Mouse (Mus musculus) WW6 (cell line): Measurements from ENCODE around the gene Capns2.

ENCODE experiments used
- DNase-seq: peaks from one replicate; pipeline ENCODE4 v3.0.0-alpha.2; 2013; ENCODE audit warnings: low read depth, low spot score

Capns2 gene

DNA sequence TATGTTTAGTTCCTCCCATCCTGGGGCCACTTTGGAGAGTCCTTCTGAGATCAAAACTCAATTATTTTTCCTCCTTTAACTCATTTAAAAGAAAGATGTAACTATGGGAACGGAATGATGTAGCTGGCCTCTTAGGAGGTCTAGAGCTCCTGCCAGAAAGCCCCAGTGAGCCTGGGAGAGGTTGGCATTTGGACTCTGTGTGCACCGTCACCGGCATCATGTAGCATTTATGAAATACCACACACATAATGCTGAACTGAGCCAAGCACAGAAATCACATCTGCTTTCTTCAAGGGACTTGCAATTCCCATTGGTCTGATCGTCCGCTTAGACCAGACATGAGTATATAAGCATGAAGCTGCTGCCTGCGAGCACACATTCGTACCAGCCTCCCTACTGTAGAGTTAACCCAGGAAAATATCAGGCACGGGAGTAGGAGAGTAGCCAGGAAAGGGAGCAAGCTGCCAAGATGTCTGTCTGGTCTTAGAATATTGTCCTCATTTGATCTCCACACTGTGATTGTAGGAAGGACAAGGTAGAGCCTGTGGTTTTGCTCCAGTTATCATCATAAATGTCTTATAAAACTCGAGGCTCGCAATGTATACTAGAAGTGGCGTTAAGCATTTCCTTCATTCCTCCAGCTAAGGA lies 2.4 kb downstream of the Capns2 start:
- DNase-seq, result no peak

DNA sequence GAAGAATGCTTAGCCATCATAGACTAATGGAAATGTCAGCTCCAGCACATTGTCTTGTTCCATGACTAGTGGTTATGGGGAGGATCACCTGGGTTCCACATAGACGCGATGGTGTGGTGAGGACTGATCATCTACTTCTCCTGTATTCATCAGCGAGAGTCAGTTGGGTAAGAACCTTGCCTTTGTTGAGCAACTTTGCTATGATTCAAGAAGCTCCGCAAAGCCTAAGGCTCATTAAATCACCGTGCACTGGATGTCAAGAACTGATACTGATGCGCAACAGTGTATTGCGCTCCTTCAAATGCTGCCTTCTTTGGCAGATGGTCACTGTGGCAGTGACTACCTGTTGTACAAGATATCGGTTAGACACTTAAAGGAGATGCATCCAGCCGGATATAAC lies 5.3 kb downstream of the Capns2 start:
- no peak for DNase-seq

DNA sequence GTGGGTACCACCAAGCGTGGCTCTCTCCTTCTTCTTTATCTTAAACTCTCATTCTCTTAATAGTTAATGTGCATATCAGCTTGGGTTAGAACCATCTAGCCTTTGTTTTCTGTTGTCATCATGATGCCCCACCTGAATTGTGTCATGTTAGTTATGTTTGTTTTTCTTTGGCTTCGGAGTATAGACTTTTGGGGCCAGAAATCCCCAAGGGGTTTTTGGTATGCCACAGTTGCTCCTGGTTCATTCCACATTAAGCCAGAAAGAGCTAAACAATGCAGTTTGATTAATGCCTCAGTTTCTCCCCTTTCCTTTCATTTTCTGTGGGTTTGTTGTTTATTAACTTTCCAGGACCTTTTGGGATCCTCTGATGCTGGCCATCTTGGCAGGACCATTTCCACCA lies 7.2 kb downstream of the Capns2 start:
- DNase-seq, result no peak

DNA sequence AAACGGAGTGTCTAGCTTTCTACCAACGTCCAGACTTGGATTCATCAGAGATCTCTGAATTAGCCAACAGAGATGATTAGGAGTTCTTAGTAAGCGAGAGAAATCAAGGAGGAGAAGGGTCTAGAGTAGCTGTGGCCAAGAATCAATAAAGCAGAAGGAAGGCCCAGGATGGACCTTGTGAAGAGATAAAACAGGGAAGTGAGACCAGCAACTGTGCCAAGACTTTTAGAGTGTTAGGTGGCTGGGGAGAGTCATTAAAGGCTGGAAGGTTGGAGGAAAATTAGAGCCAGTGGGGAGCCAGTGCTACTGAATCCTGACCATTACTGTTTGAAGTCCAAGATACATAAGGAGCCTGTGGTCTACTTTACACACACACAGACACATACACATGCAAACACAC lies 10.3 kb downstream of the Capns2 start:
- no peak for DNase-seq

DNA sequence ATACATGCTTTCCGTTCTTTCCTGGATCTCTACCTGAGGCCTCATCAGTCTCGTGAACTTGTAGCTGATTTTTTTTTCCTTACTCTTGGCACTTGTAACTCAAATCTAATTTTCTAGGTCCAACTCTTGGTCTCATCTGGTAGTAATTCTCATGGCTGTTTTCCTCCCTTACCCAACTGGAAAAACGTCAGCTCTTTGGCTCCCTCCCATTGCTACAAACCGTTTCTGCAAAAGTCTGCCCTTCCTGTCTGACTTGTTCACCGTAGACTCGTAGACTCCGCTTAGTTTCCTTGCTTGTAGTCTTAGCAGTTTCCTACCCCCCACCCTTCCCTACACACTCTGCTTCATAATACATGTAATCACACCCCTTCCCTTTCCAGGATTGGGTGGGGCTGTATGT lies 12.2 kb downstream of the Capns2 start:
- no peak for DNase-seq

DNA sequence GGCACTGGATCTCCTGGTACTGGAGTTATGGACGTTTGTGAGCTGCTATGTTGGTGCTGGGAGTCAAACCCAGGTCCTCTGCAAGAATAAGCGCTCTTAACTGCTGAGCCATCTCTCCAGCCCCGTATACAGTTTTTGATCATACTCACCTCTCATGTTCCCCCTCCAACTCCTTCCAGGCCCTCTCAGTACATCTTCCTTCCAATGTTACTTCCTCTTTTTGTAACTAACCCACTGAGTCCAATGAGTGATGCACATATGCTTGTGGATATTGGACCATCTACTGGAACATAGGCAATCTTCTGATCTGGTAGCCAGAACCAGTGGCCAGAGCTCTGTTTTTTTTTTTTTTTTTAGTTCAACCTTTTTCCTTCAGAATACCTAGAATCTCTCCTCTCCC lies 14.9 kb downstream of the Capns2 start:
- DNase-seq, result no peak

DNA sequence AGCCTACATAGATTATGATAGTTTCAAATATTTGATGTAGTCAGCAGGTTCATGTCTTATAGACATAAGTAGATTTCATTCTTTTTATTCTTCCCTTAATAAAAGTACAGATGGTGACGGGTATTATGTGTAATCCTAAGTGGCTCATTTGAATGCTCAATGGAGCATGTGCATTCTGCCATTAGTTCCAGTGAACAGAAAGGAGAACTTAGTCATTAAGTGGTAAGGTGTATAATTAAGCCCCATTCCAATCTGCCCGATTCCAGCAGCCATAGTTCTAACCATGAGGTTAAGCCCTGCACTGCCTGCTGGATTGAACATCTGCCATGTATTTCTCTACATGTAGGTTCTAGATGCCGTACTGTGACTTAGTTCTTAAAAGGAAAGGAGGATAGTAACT lies 20.6 kb downstream of the Capns2 start:
- no peak for DNase-seq

DNA sequence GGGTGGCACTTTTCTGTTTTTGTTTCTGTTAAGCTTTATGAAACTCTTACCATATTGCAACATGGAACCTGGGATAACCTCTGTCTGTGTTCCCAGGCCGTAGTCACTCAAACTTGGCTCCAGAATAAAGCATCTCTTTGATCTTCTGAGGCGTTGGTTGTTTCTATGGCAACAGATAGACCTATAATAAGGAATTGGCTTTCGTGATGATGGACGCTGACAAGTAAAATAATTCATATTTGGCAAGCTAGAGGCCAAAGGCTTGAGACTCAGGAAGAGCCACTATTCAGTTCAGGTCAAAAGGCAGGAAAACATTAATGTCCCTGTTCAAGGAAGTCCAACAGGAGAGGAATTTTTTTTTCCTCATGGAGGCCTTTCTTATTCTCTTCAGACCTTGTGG lies 27.8 kb downstream of the Capns2 start:
- no peak for DNase-seq

DNA sequence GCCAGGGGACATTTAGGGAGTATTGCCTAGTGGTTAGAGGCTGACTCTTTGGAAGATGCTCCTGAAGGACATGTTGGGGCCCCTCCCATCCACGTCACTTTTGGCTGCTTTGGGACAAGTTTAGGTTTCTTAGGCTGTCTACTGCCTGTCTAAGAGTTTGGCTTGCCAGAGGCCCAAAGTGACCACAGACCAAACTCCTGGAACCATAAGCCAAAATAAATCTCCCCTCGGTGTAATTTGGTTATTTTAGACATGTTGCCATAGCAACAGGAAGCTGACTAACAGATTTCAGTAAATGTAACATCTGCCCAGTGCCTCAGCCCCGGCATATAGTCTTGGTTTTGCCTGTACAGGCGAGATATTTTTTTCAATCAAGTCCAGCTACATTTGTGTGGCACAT lies 36.8 kb downstream of the Capns2 start:
- no peak for DNase-seq

DNA sequence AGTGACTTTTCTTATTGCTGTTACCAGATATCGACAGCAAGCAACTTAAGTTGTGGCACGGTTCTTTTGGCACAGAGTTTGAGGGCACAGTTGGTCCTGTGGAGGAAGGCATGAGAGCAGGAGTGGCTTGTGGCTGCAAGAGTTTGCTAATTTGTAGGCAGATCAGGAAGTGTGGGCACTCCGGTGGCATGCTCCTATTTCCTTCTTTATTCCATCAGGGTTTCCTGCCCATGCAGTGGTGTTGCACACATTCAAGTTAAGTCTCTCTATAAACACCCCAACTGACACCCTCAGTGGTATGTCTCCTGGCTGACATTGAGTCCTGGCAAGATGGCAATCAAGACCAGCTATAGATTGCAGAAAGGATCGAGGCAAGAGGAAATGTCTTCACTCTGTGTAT lies 47.9 kb downstream of the Capns2 start:
- no peak for DNase-seq

DNA sequence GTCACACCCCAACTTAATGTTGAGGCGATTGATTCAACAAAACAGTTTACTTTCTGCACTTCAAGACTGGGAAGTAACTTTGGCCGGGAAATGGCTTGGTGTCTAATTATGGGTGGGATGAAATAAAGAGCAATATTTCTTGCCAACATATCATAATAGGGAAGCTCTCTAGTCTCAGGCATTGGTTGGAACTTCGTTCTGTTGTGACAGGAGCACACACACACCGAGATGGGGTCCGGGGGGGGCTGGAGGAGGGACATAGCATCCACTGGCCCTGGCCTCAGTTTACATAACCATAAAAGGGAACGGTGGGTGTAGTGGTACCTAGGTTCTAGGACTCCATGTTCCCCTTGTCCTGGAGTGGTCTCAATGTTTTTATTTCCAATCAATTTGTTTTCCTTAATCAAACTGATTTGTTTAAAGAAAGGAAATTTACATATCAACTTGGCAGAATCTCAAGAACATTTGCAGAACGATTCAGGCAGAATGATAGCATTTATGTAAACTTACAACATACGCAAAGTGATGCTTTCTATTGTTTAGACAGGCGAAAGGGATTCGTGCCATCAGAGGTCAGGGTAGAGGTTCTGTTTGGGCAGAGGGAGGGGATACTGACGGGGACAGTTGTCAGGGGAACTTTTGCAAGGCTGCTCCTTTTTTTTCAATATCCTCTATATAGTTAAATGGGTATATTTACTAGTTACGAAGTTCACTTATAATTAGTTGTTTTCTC lies 49.6 kb downstream of the Capns2 start:
- no peak for DNase-seq
